Mouse (Mus musculus): ENCODE data around the gene Epop.

Gene Epop

GRCm38 (mm10) chr11:97629576-97629975 is at the start of gene Epop:
Gene Epop, minus strand, starts transcription at chr11:97629702.
- peak; percentile 62 to 75 for DNase-seq (ENCODE audit: low spot score in 2 of 2)

GRCm38 (mm10) chr11:97678301-97678700 is 48.8 kb upstream of the Epop start:
- DNase-seq (ENCODE audit: low spot score in 2 of 2): no peak

GRCm38 (mm10) chr11:97677842-97678241 is 48.3 kb upstream of the Epop start:
- DNase-seq (ENCODE audit: low spot score in 2 of 2): no peak

- no peak for DNase-seq (ENCODE audit: low spot score in 2 of 2)
Observed at GRCm38 (mm10) chr11:97677381-97677780, 47.9 kb upstream of the Epop start.

GRCm38 (mm10) chr11:97676050-97676754 is 46.7 kb upstream of the Epop start:
- no peak for DNase-seq (ENCODE audit: low spot score in 2 of 2)

- no peak for DNase-seq (ENCODE audit: low spot score in 2 of 2)
Observed at GRCm38 (mm10) chr11:97673148-97673547, 43.6 kb upstream of the Epop start.

- DNase-seq (ENCODE audit: low spot score in 2 of 2): no peak
Observed at GRCm38 (mm10) chr11:97671177-97671527, 41.6 kb upstream of the Epop start.

GRCm38 (mm10) chr11:97670234-97671176 is 41.0 kb upstream of the Epop start:
- no peak for DNase-seq (ENCODE audit: low spot score in 2 of 2)

- no peak for DNase-seq (ENCODE audit: low spot score in 2 of 2)
Observed at GRCm38 (mm10) chr11:97669829-97670228, 40.3 kb upstream of the Epop start.

- DNase-seq (ENCODE audit: low spot score in 2 of 2): no peak
Observed at GRCm38 (mm10) chr11:97669268-97669667, 39.8 kb upstream of the Epop start.

- DNase-seq (ENCODE audit: low spot score in 2 of 2): no peak
Observed at GRCm38 (mm10) chr11:97668160-97668559, 38.7 kb upstream of the Epop start.

GRCm38 (mm10) chr11:97666794-97667193 is 37.3 kb upstream of the Epop start:
- no peak for DNase-seq (ENCODE audit: low spot score in 2 of 2)

GRCm38 (mm10) chr11:97666221-97666620 is 36.7 kb upstream of the Epop start:
- no peak for DNase-seq (ENCODE audit: low spot score in 2 of 2)

GRCm38 (mm10) chr11:97665431-97665830 is 35.9 kb upstream of the Epop start:
- DNase-seq (ENCODE audit: low spot score in 2 of 2): no peak

- DNase-seq (ENCODE audit: low spot score in 2 of 2): no peak
Observed at GRCm38 (mm10) chr11:97664771-97665240, 35.3 kb upstream of the Epop start.

GRCm38 (mm10) chr11:97664339-97664665 is 34.8 kb upstream of the Epop start:
- no peak for DNase-seq (ENCODE audit: low spot score in 2 of 2)

- peak in 1 of 2 experiments; percentile 48 for DNase-seq (ENCODE audit: low spot score in 2 of 2)
Observed at GRCm38 (mm10) chr11:97663528-97664338, 34.2 kb upstream of the Epop start.

- DNase-seq (ENCODE audit: low spot score in 2 of 2): peak; percentile 58 to 64
Observed at GRCm38 (mm10) chr11:97662893-97663527, 33.5 kb upstream of the Epop start, which contains the start of gene Mllt6. Gene Mllt6, plus strand, starts transcription at chr11:97663414.

GRCm38 (mm10) chr11:97662207-97662892 is 32.8 kb upstream of the Epop start:
- DNase-seq (ENCODE audit: low spot score in 2 of 2): peak in 1 of 2 experiments; percentile 59

- peak; percentile 76 to 78 for DNase-seq (ENCODE audit: low spot score in 2 of 2)
Observed at GRCm38 (mm10) chr11:97661648-97662133, 32.2 kb upstream of the Epop start.

All from urinary bladder, adult 18-20 months (tissue).